25 mouse cellular contexts compared by ENCODE assay signal in the genomic region with DNA sequence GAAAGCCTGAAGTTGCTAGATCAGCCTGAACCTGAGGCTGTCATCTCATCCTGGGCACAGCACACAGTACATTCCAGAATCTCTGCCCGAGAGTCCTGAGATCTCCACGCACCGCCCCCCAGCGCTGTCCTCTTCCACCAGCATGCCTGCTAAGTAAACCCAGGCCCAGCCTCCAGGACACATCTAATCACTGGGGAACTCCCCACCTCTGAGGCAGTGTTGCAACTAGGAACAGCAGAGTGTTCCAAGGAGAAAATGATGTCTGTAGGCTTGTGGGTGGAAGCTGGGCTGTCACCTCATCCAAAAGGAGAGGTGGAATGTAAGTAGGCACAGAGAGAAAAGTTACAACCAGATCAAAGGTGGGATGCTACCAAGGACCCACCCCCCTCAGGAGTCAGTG. TPM values are rescaled to one million over a fixed set of nuclear protein-coding genes. Genes with fewer than 3 reads are reported as not detected.
DNase-seq lines count a peak whose midpoint lies in the region; ATAC-seq and TF ChIP-seq lines count a peak whose summit lies in the region.
"Had no signal": no experiment of that assay in that cellular context is flagged by ENCODE, and none has a peak within 500 bp of the region (broad histone marks: within the 10 kb centered on the region; RNA-seq: fewer than 3 reads in every experiment).

No protein-coding gene starts in this region.

- H3K9me3 ChIP-seq in heart, embryonic 10.5 days = no peaks in the 10 kb centered on the region
- H3K9me3 ChIP-seq in lung, postnatal 0 days (ENCODE audit: low read length) = no peaks in the 10 kb centered on the region
- no peaks in the 10 kb centered on the region for H3K9me3 ChIP-seq in neural tube, embryonic 15.5 days (replicated peaks)
- H3K9me3 ChIP-seq: embryonic facial prominence, embryonic 10.5 days; embryonic facial prominence, embryonic 12.5 days; forebrain, embryonic 10.5 days; G1E had no signal

- TF ChIP-seq CTCF in lung, postnatal 0 days (IDR thresholded peaks at IDR 0.05) = no peak

- no peak for TF ChIP-seq EP300 in lung, postnatal 0 days (IDR thresholded peaks at IDR 0.05)

- no peak overlapping the region for H3K27ac ChIP-seq in heart, embryonic 10.5 days
- no peak overlapping the region for H3K27ac ChIP-seq in lung, postnatal 0 days (ENCODE audit: low read length)
- no peak overlapping the region for H3K27ac ChIP-seq in neural tube, embryonic 15.5 days (replicated peaks)
- H3K27ac ChIP-seq: embryonic facial prominence, embryonic 10.5 days; embryonic facial prominence, embryonic 12.5 days; forebrain, embryonic 10.5 days had no signal

- no peak overlapping the region for H3K9ac ChIP-seq in lung, postnatal 0 days (replicated peaks; ENCODE audit: low read depth)
- no peak overlapping the region for H3K9ac ChIP-seq in neural tube, embryonic 15.5 days (replicated peaks)
- H3K9ac ChIP-seq: embryonic facial prominence, embryonic 12.5 days had no signal

- WGBS in heart, embryonic 10.5 days = 87% methylated on average over 4 of the region's 4 CpGs
- 79% methylated on average over 4 of the region's 4 CpGs for WGBS in lung, postnatal 0 days
- 95% methylated on average over 4 of the region's 4 CpGs for WGBS in neural tube, embryonic 15.5 days

- no peaks in the 10 kb centered on the region for H3K36me3 ChIP-seq in heart, embryonic 10.5 days
- no peaks in the 10 kb centered on the region for H3K36me3 ChIP-seq in lung, postnatal 0 days (ENCODE audit: insufficient read depth, low read length)
- H3K36me3 ChIP-seq in neural tube, embryonic 15.5 days = peaks cover 10% of the 10 kb centered on the region
- H3K36me3 ChIP-seq: embryonic facial prominence, embryonic 10.5 days; embryonic facial prominence, embryonic 12.5 days; forebrain, embryonic 10.5 days; G1E had no signal

- peak; percentile 79 for DNase-seq in heart, adult 11 months
- DNase-seq in heart, embryonic 10.5 days (ENCODE audit: low spot score) = no peak
- DNase-seq in lung, postnatal 36 days = peak; percentile 22
- DNase-seq in lung, postnatal 0 days (ENCODE audit: low spot score) = no peak
- peak; percentile 11 for DNase-seq in fat pad, adult 2 months (ENCODE audit: extremely low read depth, low read depth, low spot score)
- DNase-seq in yolk sac, embryonic 10.5 days (ENCODE audit: low spot score) = no peak
- DNase-seq: adrenal gland, adult 8-10 months; adrenal gland, postnatal 14 days; adrenal gland, postnatal 36 days; B cell, adult 2 months; cerebellum, adult 11-12 months; cerebellum, adult 2 months; cerebellum, adult 9-10 months; cerebellum, postnatal 10 days; cerebellum, postnatal 25 days had no signal

- H3K4me1 ChIP-seq in heart, embryonic 10.5 days = 0 out of 2 replicates have a peak, but pooled peaks cover 2% of the 10 kb centered on the region
- H3K4me1 ChIP-seq in lung, postnatal 0 days (ENCODE audit: insufficient read depth, low read depth, low read length) = no peaks in the 10 kb centered on the region
- H3K4me1 ChIP-seq in neural tube, embryonic 15.5 days = no peaks in the 10 kb centered on the region

- H3K4me2 ChIP-seq in lung, postnatal 0 days (replicated peaks; ENCODE audit: low read depth, low read length) = no peak overlapping the region
- no peak overlapping the region for H3K4me2 ChIP-seq in neural tube, embryonic 15.5 days
- H3K4me2 ChIP-seq: embryonic facial prominence, embryonic 12.5 days had no signal

- no peak for ATAC-seq in lung, postnatal 0 days
- no peak for ATAC-seq in neural tube, embryonic 15.5 days (ENCODE audit: low FRiP score)
- ATAC-seq: activated CD4-positive, CD25-positive, alpha-beta regulatory T cell, adult 4 months; CD4-positive, CD25-positive, alpha-beta regulatory T cell, adult 4 months; forebrain, embryonic 14.5 days; forebrain, embryonic 16.5 days had no signal

- peaks cover 11% of the 10 kb centered on the region; the same call in 1 of the 2 replicates for H3K27me3 ChIP-seq in heart, embryonic 10.5 days (ENCODE audit: insufficient read depth, poor library complexity, severe bottlenecking)
- H3K27me3 ChIP-seq in lung, postnatal 0 days (replicated peaks; ENCODE audit: insufficient read depth, low read length) = no peaks in the 10 kb centered on the region
- no peaks in the 10 kb centered on the region for H3K27me3 ChIP-seq in neural tube, embryonic 15.5 days (replicated peaks)
- H3K27me3 ChIP-seq: embryonic facial prominence, embryonic 12.5 days had no signal

- no peak overlapping the region for H3K4me3 ChIP-seq in heart, embryonic 10.5 days
- no peak overlapping the region for H3K4me3 ChIP-seq in lung, postnatal 0 days (ENCODE audit: low read depth, low read length)
- H3K4me3 ChIP-seq in neural tube, embryonic 15.5 days (replicated peaks) = no peak overlapping the region
- H3K4me3 ChIP-seq: embryonic facial prominence, embryonic 10.5 days; embryonic facial prominence, embryonic 12.5 days; forebrain, embryonic 10.5 days had no signal

RNA-seq across cellular contexts. Expression of a gene that starts 22.7 kb away (rescaled TPM):
- 4.8 and 6.2 TPM in 2 replicates for polyA plus RNA-seq in heart, embryonic 10.5 days (2016; fragmentation: Nextera tagmentation; extraction: Ambion mirVana)
- polyA plus RNA-seq in lung, postnatal 0 days (2015; fragmentation: Nextera tagmentation; extraction: Ambion mirVana) = 8.3 and 9.1 TPM in 2 replicates
- polyA plus RNA-seq in neural tube, embryonic 15.5 days (2015; fragmentation: Nextera tagmentation; extraction: Ambion mirVana) = 0.56 and 0.65 TPM in 2 replicates
- polyA plus RNA-seq: activated CD4-positive, CD25-positive, alpha-beta regulatory T cell, adult 4 months; CD4-positive, CD25-positive, alpha-beta regulatory T cell, adult 4 months; Patski had no signal

RNA-seq across cellular contexts. Expression of a gene that starts 24.5 kb away (rescaled TPM):
- polyA plus RNA-seq in heart, embryonic 10.5 days (2016; fragmentation: Nextera tagmentation; extraction: Ambion mirVana) = 0.21 and 0.25 TPM in 2 replicates
- polyA plus RNA-seq in lung, postnatal 0 days (2015; fragmentation: Nextera tagmentation; extraction: Ambion mirVana) = 4.0 and 5.9 TPM in 2 replicates
- polyA plus RNA-seq in neural tube, embryonic 15.5 days (2015; fragmentation: Nextera tagmentation; extraction: Ambion mirVana) = 4.9 and 6.2 TPM in 2 replicates
- polyA plus RNA-seq: G1E had no signal

RNA-seq across cellular contexts. Expression of a gene that starts 56.8 kb away (rescaled TPM):
- polyA plus RNA-seq in heart, embryonic 10.5 days (2016; fragmentation: Nextera tagmentation; extraction: Ambion mirVana) = 4.4 and 5.1 TPM in 2 replicates
- 13.5 and 15.1 TPM in 2 replicates for polyA plus RNA-seq in lung, postnatal 0 days (2015; fragmentation: Nextera tagmentation; extraction: Ambion mirVana)
- 11.5 and 12.5 TPM in 2 replicates for polyA plus RNA-seq in neural tube, embryonic 15.5 days (2015; fragmentation: Nextera tagmentation; extraction: Ambion mirVana)

Comparison
In these comparisons a context has a peak if more than half of its experiments do, and no peak if none do; other contexts are left out.
1. DNase-seq: peak in heart, adult 11 months (single experiment), lung, postnatal 36 days (single experiment) and fat pad, adult 2 months (single experiment); none in heart, embryonic 10.5 days (single experiment), lung, postnatal 0 days (single experiment) and yolk sac, embryonic 10.5 days (single experiment).